16 mouse cellular contexts compared by ENCODE assay signal in genomic region chr3:131541244-131541942, GRCm38 (mm10). TPM values are rescaled to one million over a fixed set of nuclear protein-coding genes. Genes with fewer than 3 reads are reported as not detected.
DNase-seq lines count a peak whose midpoint lies in the region; ATAC-seq and TF ChIP-seq lines count a peak whose summit lies in the region.
"Had no signal": no experiment of that assay in that cellular context is flagged by ENCODE, and none has a peak within 500 bp of the region (broad histone marks: within the 10 kb centered on the region; RNA-seq: fewer than 3 reads in every experiment).

No protein-coding gene starts in this region.

- no peak for TF ChIP-seq CTCF in brain, embryonic 14.5 days (IDR thresholded peaks at IDR 0.05; ENCODE audit: borderline replicate concordance, extremely low read depth, insufficient read depth, insufficient read length)

- TF ChIP-seq POLR2A in brain, embryonic 14.5 days (IDR thresholded peaks at IDR 0.05; ENCODE audit: borderline replicate concordance, extremely low read depth, insufficient read depth, insufficient read length, poor library complexity, severe bottlenecking), result no peak

- DNase-seq in frontal cortex, postnatal 10 days (ENCODE audit: low spot score in 2 of 2), result no peak
- DNase-seq in retina, postnatal 1 day, result peak; percentile 39
- DNase-seq in retina, embryonic 14.5 days (ENCODE audit: low spot score), result no peak
- DNase-seq in brain, embryonic 14.5 days (ENCODE audit: low read depth), result peak; percentile 59
- DNase-seq in spleen, postnatal 10 days (ENCODE audit: low spot score in 2 of 2), result no peak
- no peak for DNase-seq in urinary bladder, postnatal 14 days (ENCODE audit: low spot score)
- DNase-seq: adrenal gland, postnatal 10 days; cerebellum, adult 18-20 months; cerebellum, adult 9-11 months; gastrocnemius, postnatal 14 days; heart, postnatal 10 days; heart, postnatal 4 days had no signal

- peak; percentile 69 for ATAC-seq in frontal cortex, adult (ENCODE audit: low TSS enrichment)
- ATAC-seq: hindbrain, embryonic 16.5 days; inflammation-experienced regulatory T-cells, adult 6 months; intestine, postnatal 0 days had no signal

RNA-seq across cellular contexts. Expression of gene Papss1, which starts 23.2 kb away (rescaled TPM):
- polyA plus RNA-seq in brain, embryonic 14.5 days (2012; rRNA removed), result 95.7 and 98.5 TPM in 2 replicates

RNA-seq across cellular contexts. Expression of gene Sgms2, which starts 50.2 kb away (rescaled TPM):
- polyA plus RNA-seq in brain, embryonic 14.5 days (2012; rRNA removed), result 0.48 and 3.3 TPM in 2 replicates

Comparison
In these comparisons a context has a peak if more than half of its experiments do, and no peak if none do; other contexts are left out.
1. DNase-seq: peak in retina, postnatal 1 day (single experiment) and brain, embryonic 14.5 days (single experiment); none in frontal cortex, postnatal 10 days (0 of 2), retina, embryonic 14.5 days (single experiment), spleen, postnatal 10 days (0 of 2) and urinary bladder, postnatal 14 days (single experiment).